Mouse (Mus musculus) midbrain, embryonic 16.5 days (tissue): ENCODE results near the gene Nap1l3. TPM values are rescaled to one million over a fixed set of nuclear protein-coding genes. Genes with fewer than 3 reads are reported as not detected.

Experiments used
- ATAC-seq: fragments of 200-750 bp; cut with Nextera tagmentation; 2 replicates; pipeline ENCODE4 v1.8.0; 2017; ENCODE audit warnings: moderate TSS enrichment
- H3K27ac ChIP-seq: fragments of 300-500 bp; sonication (generic); 2 replicates; pipeline ENCODE4 v1.5.1; 2014; ENCODE audit warnings: mild to moderate bottlenecking, low read length, mixed read lengths
- H3K27me3 ChIP-seq: fragments of 300-500 bp; sonication (generic); 2 replicates; pipeline ENCODE4 v1.6.1; 2014; ENCODE audit warnings: low read depth, low read length, mixed read lengths; ENCODE audit not compliant: control insufficient read depth, insufficient read depth
- H3K36me3 ChIP-seq: fragments of 300-500 bp; sonication (generic); 2 replicates; pipeline ENCODE4 v1.6.1; 2014; ENCODE audit warnings: mild to moderate bottlenecking, low read length, moderate library complexity, mixed read lengths; ENCODE audit not compliant: control insufficient read depth, insufficient read depth
- H3K4me1 ChIP-seq: fragments of 300-500 bp; sonication (generic); 2 replicates; pipeline ENCODE4 v1.6.1; 2014; ENCODE audit warnings: mild to moderate bottlenecking, low read length, mixed read lengths; ENCODE audit not compliant: control insufficient read depth, insufficient read depth
- H3K4me2 ChIP-seq: fragments of 300-500 bp; sonication (generic); 2 replicates; pipeline ENCODE4 v1.6.1; 2014; ENCODE audit warnings: mild to moderate bottlenecking, low read length, mixed read lengths
- H3K4me3 ChIP-seq: fragments of 300-500 bp; sonication (generic); 2 replicates; pipeline ENCODE4 v1.5.1; 2014; ENCODE audit warnings: low read depth, mild to moderate bottlenecking, low read length, moderate library complexity, mixed read lengths
- H3K9ac ChIP-seq: fragments of 300-500 bp; sonication (generic); 2 replicates; pipeline ENCODE4 v1.6.1; 2014; ENCODE audit warnings: low read depth, low read length, mixed read lengths
- H3K9me3 ChIP-seq: fragments of 300-500 bp; sonication (generic); replicated peaks from 2 replicates; pipeline ENCODE4 v1.6.1; 2014; ENCODE audit warnings: mild to moderate bottlenecking, low read length, mixed read lengths; ENCODE audit not compliant: control insufficient read depth, poor library complexity, severe bottlenecking
- WGBS: fragments of 180-500 bp; shearing (Covaris S2); extraction: QIAGEN DNeasy Blood & Tissue Kit; methylation state at CpG from one replicate; pipeline ENCODE4 v1.1.7; 2014; 5-methylcytosine and 5-hydroxymethylcytosine counted together
- polyA plus RNA-seq: library from polyadenylated mRNA; unstranded; fragments of >200 nt; fragmentation: Nextera tagmentation; extraction: Ambion mirVana; gene quantifications from 2 replicates; pipeline ENCODE4 v1.2.1, GENCODE M21; 2015

Nap1l3 gene
- polyA plus RNA-seq: 79.7 and 87.6 TPM in 2 replicates

- ATAC-seq: peak; percentile 99
- Histone ChIP-seq H3K4me3 (peak within 1 kb of the TSS; percentile 52), H3K9ac (peak within 1 kb of the TSS; percentile 71), H3K4me1 (no peaks in the 10 kb centered on the region), H3K4me2 (peak within 1 kb of the TSS; percentile 48), H3K27ac (peak within 1 kb of the TSS; percentile 84), H3K27me3 (no peaks in the 10 kb centered on the region), H3K9me3 (no peaks in the 10 kb centered on the region), H3K36me3 (no peaks in the 10 kb centered on the region)
- WGBS: 10% methylated on average over 39 of the region's 39 CpGs
These were observed at the start of gene Nap1l3 for GRCm38 (mm10) chrX:122396781-122397581. Gene Nap1l3 (minus strand): TSS chrX:122397401.

- WGBS: 26% methylated on average over 8 of the region's 8 CpGs
- H3K27ac ChIP-seq: peak overlapping the region; percentile 79
- no peaks in the 10 kb centered on the region for H3K9me3 ChIP-seq
- peak overlapping the region; percentile 52 for H3K4me3 ChIP-seq
- no peaks in the 10 kb centered on the region for H3K36me3 ChIP-seq
- peak overlapping the region; percentile 46 for H3K4me2 ChIP-seq
- peak; percentile 66 for ATAC-seq
- H3K4me1 ChIP-seq: no peaks in the 10 kb centered on the region
- no peaks in the 10 kb centered on the region for H3K27me3 ChIP-seq
- peak overlapping the region; percentile 41 for H3K9ac ChIP-seq
These were observed 451 bp upstream of the Nap1l3 start for GRCm38 (mm10) chrX:122397652-122398051.
